Mouse (Mus musculus) CH12.LX (cell line): ENCODE measurements around the gene Mei4. TPM values are rescaled to one million over a fixed set of nuclear protein-coding genes. Genes with fewer than 3 reads are reported as not detected.

Experiments
- DNase-seq: peaks from one replicate; pipeline ENCODE4 v3.0.0-alpha.2; 2013; ENCODE audit errors: extremely low read depth
- H3K27ac ChIP-seq: 2 replicates; pipeline ENCODE4 v1.5.1; 2012; ENCODE audit warnings: low read depth, mild to moderate bottlenecking, control low read depth, moderate library complexity; ENCODE audit not compliant: insufficient read depth
- H3K27me3 ChIP-seq: replicated peaks from 2 replicates; pipeline ENCODE3; 2012; ENCODE audit warnings: inconsistent platforms
- H3K36me3 ChIP-seq, 2 experiments: replicated peaks in 1 of 2; 2 replicates each; pipeline versions ENCODE3 to v1.6.1; 2012; ENCODE audit warnings: inconsistent platforms in 1 of 2, low read length in 1 of 2, mild to moderate bottlenecking in 1 of 2, mixed read lengths in 1 of 2, moderate library complexity in 1 of 2; ENCODE audit not compliant: control insufficient read depth in 1 of 2, insufficient read depth in 1 of 2
- H3K4me1 ChIP-seq, 2 experiments: 2 replicates each; pipeline ENCODE4 v1.6.1; 2012; ENCODE audit warnings: inconsistent platforms in 1 of 2, moderate library complexity in 1 of 2; ENCODE audit not compliant: insufficient read depth in 2 of 2, control insufficient read depth in 1 of 2
- H3K4me2 ChIP-seq: 2 replicates; pipeline ENCODE4 v1.6.1; 2012; ENCODE audit warnings: low read depth, mild to moderate bottlenecking, control low read depth; ENCODE audit not compliant: poor library complexity, insufficient read depth, severe bottlenecking
- H3K4me3 ChIP-seq, 3 experiments: fragments of 150-350 bp in 1 of 3; sonication (generic) in 1 of 3; replicated peaks in 1 of 3; 2 replicates each; pipeline versions ENCODE3 to v1.5.1; 2011 to 2012; ENCODE audit warnings: low read depth in 2 of 3, low read length in 2 of 3, mild to moderate bottlenecking in 2 of 3, moderate library complexity in 2 of 3, control low read depth in 1 of 3, improper control_type of control experiment in 1 of 3, inconsistent platforms in 1 of 3, mixed read lengths in 1 of 3; ENCODE audit not compliant: poor library complexity in 1 of 3
- H3K79me2 ChIP-seq: replicated peaks from 2 replicates; pipeline ENCODE4 v1.6.1; 2012; ENCODE audit warnings: mild to moderate bottlenecking, moderate library complexity; ENCODE audit not compliant: control insufficient read depth, poor library complexity, insufficient read depth, severe bottlenecking; ENCODE audit errors: extremely low read depth
- H3K9ac ChIP-seq: 2 replicates; pipeline ENCODE4 v1.6.1; 2012; ENCODE audit warnings: low read depth, mild to moderate bottlenecking, control low read depth, moderate library complexity; ENCODE audit not compliant: insufficient read depth
- H3K9me3 ChIP-seq: replicated peaks from 2 replicates; pipeline ENCODE3; 2012; ENCODE audit warnings: low read length, inconsistent platforms, mixed read lengths
- CHD1 ChIP-seq: IDR thresholded peaks from 2 replicates; pipeline ENCODE4 v1.6.1; 2012; ENCODE audit warnings: low read depth, low read length, improper control_type of control experiment, inconsistent platforms
- CTCF ChIP-seq, 2 experiments: IDR thresholded peaks in 1 of 2; conservative IDR thresholded peaks in 1 of 2; 2 replicates each; pipeline ENCODE4 v1.5.1; 2011 to 2012; ENCODE audit warnings: low read depth in 2 of 2, low read length in 2 of 2, improper control_type of control experiment in 1 of 2, inconsistent platforms in 1 of 2, mild to moderate bottlenecking in 1 of 2, moderate library complexity in 1 of 2
- E2F4 ChIP-seq: IDR thresholded peaks from 2 replicates; pipeline ENCODE4 v1.6.1; 2011; ENCODE audit warnings: low read depth, low read length, improper control_type of control experiment; ENCODE audit not compliant: insufficient replicate concordance
- ELF1 ChIP-seq: IDR thresholded peaks from 2 replicates; pipeline ENCODE4 v1.6.1; 2014; ENCODE audit warnings: low read depth, mild to moderate bottlenecking, inconsistent platforms, low read length, improper control_type of control experiment
- EP300 ChIP-seq: IDR thresholded peaks from 2 replicates; pipeline ENCODE4 v1.6.1; 2011; ENCODE audit warnings: low read length, improper control_type of control experiment
- ETS1 ChIP-seq: conservative IDR thresholded peaks from 2 replicates; pipeline ENCODE4 v1.6.1; 2012; ENCODE audit warnings: low read depth, mild to moderate bottlenecking, inconsistent platforms, low read length, improper control_type of control experiment, moderate library complexity
- GABPA ChIP-seq: IDR thresholded peaks from 2 replicates; pipeline ENCODE4 v1.6.1; 2012; ENCODE audit warnings: low read depth, low read length, improper control_type of control experiment, inconsistent platforms; ENCODE audit not compliant: insufficient replicate concordance
- HCFC1 ChIP-seq: IDR thresholded peaks from 2 replicates; pipeline ENCODE4 v1.6.1; 2012; ENCODE audit warnings: low read depth, mild to moderate bottlenecking, inconsistent platforms, low read length, improper control_type of control experiment
- JUND ChIP-seq: conservative IDR thresholded peaks from 2 replicates; pipeline ENCODE4 v1.6.1; 2011; ENCODE audit warnings: low read depth, low read length, improper control_type of control experiment
- KAT2A ChIP-seq: IDR thresholded peaks from 2 replicates; pipeline ENCODE4 v1.6.1; 2012; ENCODE audit warnings: low read length, improper control_type of control experiment, inconsistent platforms; ENCODE audit not compliant: insufficient replicate concordance
- MAFK ChIP-seq: IDR thresholded peaks from 2 replicates; pipeline ENCODE4 v1.6.1; 2011; ENCODE audit warnings: low read length, improper control_type of control experiment; ENCODE audit not compliant: insufficient replicate concordance
- NRF1 ChIP-seq: IDR thresholded peaks from 2 replicates; pipeline ENCODE4 v1.6.1; 2014; ENCODE audit warnings: low read depth, mild to moderate bottlenecking, inconsistent platforms, low read length, improper control_type of control experiment, moderate library complexity
- PAX5 ChIP-seq: IDR thresholded peaks from 2 replicates; pipeline ENCODE4 v1.6.1; 2012; ENCODE audit warnings: low read length, inconsistent platforms, mixed read lengths
- RAD21 ChIP-seq: IDR thresholded peaks from 2 replicates; pipeline ENCODE4 v1.6.1; 2011; ENCODE audit warnings: low read depth, mild to moderate bottlenecking, low read length, improper control_type of control experiment, moderate library complexity
- RCOR1 ChIP-seq: conservative IDR thresholded peaks from 2 replicates; pipeline ENCODE4 v1.6.1; 2012; ENCODE audit warnings: low read depth, mild to moderate bottlenecking, inconsistent platforms, low read length, improper control_type of control experiment
- TBP ChIP-seq: conservative IDR thresholded peaks from 2 replicates; pipeline ENCODE4 v1.6.1; 2011; ENCODE audit warnings: low read depth, low read length, improper control_type of control experiment
- UBTF ChIP-seq: IDR thresholded peaks from 2 replicates; pipeline ENCODE4 v1.6.1; 2012; ENCODE audit warnings: low read depth, mild to moderate bottlenecking, inconsistent platforms, low read length, improper control_type of control experiment, moderate library complexity
- ZC3H11A ChIP-seq: IDR thresholded peaks from 2 replicates; pipeline ENCODE4 v1.6.1; 2012; ENCODE audit warnings: low read depth, mild to moderate bottlenecking, inconsistent platforms, low read length, improper control_type of control experiment
- ZNF384 ChIP-seq: IDR thresholded peaks from 2 replicates; pipeline ENCODE4 v1.6.1; 2012; ENCODE audit warnings: low read depth, low read length, improper control_type of control experiment, inconsistent platforms
- dilution Hi-C: fragments of 300-500 bp; cut with MboI; formaldehyde crosslinking; loops from 2 replicates; pipeline ENCODE4 v1.14.3; 2020; ENCODE audit warnings: low sequenced_read_pairs; ENCODE audit not compliant: extremely low pct_unique_long_range_greater_than_20kb, extremely low pct_ligation_motif_present
- in situ Hi-C: fragments of 300-500 bp; cut with MboI; formaldehyde crosslinking; loops from 3 replicates; pipeline ENCODE4 v1.14.3; 2019; ENCODE audit warnings: low sequenced_read_pairs, low pct_ligation_motif_present, low pct_unique_long_range_greater_than_20kb, mixed read lengths
- polyA plus RNA-seq: library from polyadenylated mRNA; unstranded; fragments of >175 nt; gene quantifications from 2 replicates; pipeline ENCODE4 v1.2.1, GENCODE M21; 2012; ENCODE audit warnings: low read depth; ENCODE audit not compliant: insufficient read length
- total RNA-seq, 2 experiments: library from RNA; depleted of rRNA; stranded (reverse); fragments of 300-350 nt in 1 of 2; fragments of >200 nt in 1 of 2; gene quantifications; 2 replicates each; pipeline ENCODE4 v1.2.3; 2012 to 2014

Mei4 gene
- total and polyA plus RNA-seq, 3 experiments = not detected

DNA sequence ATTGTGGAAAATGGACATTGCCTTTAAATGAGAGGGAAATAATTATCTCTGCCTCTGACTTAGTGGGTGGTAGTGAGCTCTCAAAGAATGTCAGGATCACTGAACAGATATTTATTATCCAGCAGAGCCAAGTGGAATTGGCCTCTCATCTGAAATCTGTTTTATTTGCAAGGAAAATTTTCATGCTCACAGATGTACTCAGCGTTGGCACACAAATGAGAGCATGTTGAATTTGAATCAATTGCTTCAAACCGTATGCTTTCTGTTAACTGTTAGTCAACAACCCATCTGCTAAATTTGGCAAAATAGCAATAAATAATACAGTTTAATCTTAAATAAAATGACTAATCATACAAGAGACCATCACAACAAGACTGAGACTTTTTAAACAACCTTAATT, 181.0 kb downstream of the Mei4 start:
- TF ChIP-seq NRF1 (no peak), KAT2A (no peak), UBTF (no peak), CTCF (conservative IDR thresholded peaks at IDR 0.05 in 1 of 2, IDR thresholded peaks at IDR 0.05 in 1 of 2; ENCODE audit: low read depth in 2 of 2, low read length in 2 of 2) (no peak), RAD21 (no peak), RCOR1 (no peak), JUND (no peak), PAX5 (no peak), ZC3H11A (no peak), GABPA (no peak), ELF1 (no peak), ETS1 (no peak), MAFK (no peak)
- H3K9ac ChIP-seq = no peak overlapping the region
- H3K27ac ChIP-seq = no peak overlapping the region
- no peak overlapping the region for H3K4me3 ChIP-seq
- dilution Hi-C loops = no loop called here
- H3K4me2 ChIP-seq = no peak overlapping the region
- in situ Hi-C loops = no loop called here
- H3K79me2 ChIP-seq = no peaks in the 10 kb centered on the region
- no peaks in the 10 kb centered on the region for H3K4me1 ChIP-seq
- no peaks in the 10 kb centered on the region for H3K27me3 ChIP-seq
- H3K36me3 ChIP-seq = no peaks in the 10 kb centered on the region
- H3K9me3 ChIP-seq = no peaks in the 10 kb centered on the region
- DNase-seq = no peak

- H3K36me3 ChIP-seq = no peaks in the 10 kb centered on the region
- no peak overlapping the region for H3K9ac ChIP-seq
- no peaks in the 10 kb centered on the region for H3K4me1 ChIP-seq
- H3K4me3 ChIP-seq = no peak overlapping the region
- H3K27ac ChIP-seq = no peak overlapping the region
- no peak for DNase-seq
- H3K27me3 ChIP-seq = no peaks in the 10 kb centered on the region
- dilution Hi-C loops (no loop called here), in situ Hi-C loops (no loop called here)
- H3K4me2 ChIP-seq = no peak overlapping the region
- no peaks in the 10 kb centered on the region for H3K9me3 ChIP-seq
- H3K79me2 ChIP-seq = no peaks in the 10 kb centered on the region
- TF ChIP-seq KAT2A (no peak), CTCF (conservative IDR thresholded peaks at IDR 0.05 in 1 of 2, IDR thresholded peaks at IDR 0.05 in 1 of 2; ENCODE audit: low read depth in 2 of 2, low read length in 2 of 2) (no peak), GABPA (no peak), EP300 (no peak), HCFC1 (no peak), E2F4 (no peak), ETS1 (no peak), ZNF384 (no peak), TBP (no peak), UBTF (no peak), MAFK (no peak), CHD1 (no peak)
These were observed 210.4 kb downstream of the Mei4 start for GRCm38 (mm10) chr9:82073832-82074231.
